Mouse (Mus musculus) E14TG2a.4 (cell line): ENCODE measurements around the gene Gm20388.
A peak's percentile ranks its signal among the peaks of the same experiment; 100 is the strongest.

Source experiments
- H3K27me3 ChIP-seq: 2 replicates; pipeline ENCODE4 v1.6.1; 2014; ENCODE audit warnings: low read length, control low read depth; ENCODE audit not compliant: insufficient read depth
- H3K36me3 ChIP-seq: 2 replicates; pipeline ENCODE4 v1.6.1; 2014; ENCODE audit warnings: low read length, control low read depth; ENCODE audit not compliant: insufficient read depth
- H3K4me1 ChIP-seq: replicated peaks from 2 replicates; pipeline ENCODE4 v1.6.1; 2014; ENCODE audit warnings: low read depth, low read length, control low read depth
- H3K4me3 ChIP-seq: replicated peaks from 2 replicates; pipeline ENCODE4 v1.5.1; 2014; ENCODE audit warnings: mild to moderate bottlenecking, low read length
- H3K9me3 ChIP-seq: 2 replicates; pipeline ENCODE4 v1.6.1; 2014; ENCODE audit warnings: low read length, control low read depth
- CTCF ChIP-seq: conservative IDR thresholded peaks from 2 replicates; pipeline ENCODE4 v1.5.1; 2014; ENCODE audit warnings: low read length
- NANOG ChIP-seq: IDR thresholded peaks from 2 replicates; pipeline ENCODE4 v1.6.1; 2014; ENCODE audit warnings: borderline replicate concordance, low read length, mixed read lengths
- POU5F1 ChIP-seq: IDR thresholded peaks from 2 replicates; pipeline ENCODE4 v1.6.1; 2014; ENCODE audit warnings: low read length, borderline replicate concordance

Gene Gm20388

GRCm38 (mm10) chr8:123819683-123820610 lies 3909.3 kb downstream of the Gm20388 start:
- Histone ChIP-seq H3K4me3 (no peak overlapping the region), H3K4me1 (peaks cover 42% of the 10 kb centered on the region), H3K36me3 (peaks cover 46% of the 10 kb centered on the region), H3K27me3 (no peaks in the 10 kb centered on the region), H3K9me3 (no peaks in the 10 kb centered on the region)
- TF ChIP-seq CTCF = no peak
- no peak for TF ChIP-seq NANOG
- TF ChIP-seq POU5F1 = no peak

- Histone ChIP-seq H3K4me3 (no peak overlapping the region), H3K36me3 (peaks cover 49% of the 10 kb centered on the region), H3K4me1 (peaks cover 45% of the 10 kb centered on the region), H3K27me3 (no peaks in the 10 kb centered on the region), H3K9me3 (no peaks in the 10 kb centered on the region)
- TF ChIP-seq CTCF = no peak
These were observed 3910.1 kb downstream of the Gm20388 start for GRCm38 (mm10) chr8:123820780-123821179.

- no peak overlapping the region for H3K4me3 ChIP-seq
- TF ChIP-seq POU5F1 (no peak), CTCF (peak; percentile 88)
- peaks cover 38% of the 10 kb centered on the region for H3K4me1 ChIP-seq
- no peaks in the 10 kb centered on the region for H3K9me3 ChIP-seq
- H3K36me3 ChIP-seq = peaks cover 57% of the 10 kb centered on the region
- H3K27me3 ChIP-seq = no peaks in the 10 kb centered on the region
These were observed 3912.5 kb downstream of the Gm20388 start for GRCm38 (mm10) chr8:123823111-123823510.

GRCm38 (mm10) chr8:123823532-123824123 lies 3913.0 kb downstream of the Gm20388 start:
- Histone ChIP-seq H3K4me3 (no peak overlapping the region), H3K4me1 (peaks cover 38% of the 10 kb centered on the region), H3K9me3 (no peaks in the 10 kb centered on the region), H3K36me3 (peaks cover 62% of the 10 kb centered on the region), H3K27me3 (no peaks in the 10 kb centered on the region)
- TF ChIP-seq CTCF (no peak), NANOG (no peak), POU5F1 (no peak)

- Histone ChIP-seq H3K27me3 (no peaks in the 10 kb centered on the region), H3K4me3 (peak overlapping the region; percentile 35; the same call in 1 of the 2 replicates), H3K4me1 (peaks cover 38% of the 10 kb centered on the region), H3K9me3 (no peaks in the 10 kb centered on the region), H3K36me3 (peaks cover 81% of the 10 kb centered on the region)
- TF ChIP-seq CTCF (peak; percentile 61), POU5F1 (no peak), NANOG (no peak)
These were observed 3915.4 kb downstream of the Gm20388 start for GRCm38 (mm10) chr8:123826001-123826400.

GRCm38 (mm10) chr8:123826758-123827157 lies 3916.1 kb downstream of the Gm20388 start:
- Histone ChIP-seq H3K4me1 (peaks cover 38% of the 10 kb centered on the region), H3K4me3 (no peak overlapping the region), H3K9me3 (no peaks in the 10 kb centered on the region), H3K36me3 (peaks cover 86% of the 10 kb centered on the region), H3K27me3 (no peaks in the 10 kb centered on the region)
- TF ChIP-seq CTCF (no peak), NANOG (no peak), POU5F1 (no peak)

GRCm38 (mm10) chr8:123827523-123827922 lies 3916.9 kb downstream of the Gm20388 start:
- TF ChIP-seq POU5F1 (no peak), CTCF (no peak), NANOG (no peak)

GRCm38 (mm10) chr8:123832757-123833156 lies 3922.1 kb downstream of the Gm20388 start:
- H3K4me1 ChIP-seq = peaks cover 18% of the 10 kb centered on the region
- H3K36me3 ChIP-seq = peaks cover 98% of the 10 kb centered on the region
- H3K27me3 ChIP-seq = no peaks in the 10 kb centered on the region
- TF ChIP-seq CTCF (peak; percentile 74), POU5F1 (no peak)
- H3K9me3 ChIP-seq = no peaks in the 10 kb centered on the region
- no peak overlapping the region for H3K4me3 ChIP-seq

More at GRCm38 (mm10) chr8:123827523-123827922, 3916.9 kb downstream of the Gm20388 start:
- Histone ChIP-seq H3K36me3 (peaks cover 93% of the 10 kb centered on the region), H3K27me3 (no peaks in the 10 kb centered on the region), H3K4me1 (peaks cover 38% of the 10 kb centered on the region), H3K9me3 (no peaks in the 10 kb centered on the region), H3K4me3 (no peak overlapping the region)
